Mouse (Mus musculus) small intestine, adult 2 months (tissue): ENCODE results near the gene Gcsam.

Experiments used
- CTCF ChIP-seq: fragments of 200-500 bp; IDR thresholded peaks from 2 replicates; pipeline ENCODE4 v1.5.1; 2012; ENCODE audit warnings: low read depth, mild to moderate bottlenecking, control low read depth, inconsistent platforms, low read length, moderate library complexity, mixed read lengths; ENCODE audit not compliant: insufficient replicate concordance, insufficient read length; ENCODE audit errors: extremely low read depth
- POLR2A ChIP-seq: fragments of 200-500 bp; IDR thresholded peaks from 2 replicates; pipeline ENCODE4 v1.6.1; 2012; ENCODE audit warnings: low read depth, mild to moderate bottlenecking, control low read depth, inconsistent platforms, low read length, moderate library complexity

DNA sequence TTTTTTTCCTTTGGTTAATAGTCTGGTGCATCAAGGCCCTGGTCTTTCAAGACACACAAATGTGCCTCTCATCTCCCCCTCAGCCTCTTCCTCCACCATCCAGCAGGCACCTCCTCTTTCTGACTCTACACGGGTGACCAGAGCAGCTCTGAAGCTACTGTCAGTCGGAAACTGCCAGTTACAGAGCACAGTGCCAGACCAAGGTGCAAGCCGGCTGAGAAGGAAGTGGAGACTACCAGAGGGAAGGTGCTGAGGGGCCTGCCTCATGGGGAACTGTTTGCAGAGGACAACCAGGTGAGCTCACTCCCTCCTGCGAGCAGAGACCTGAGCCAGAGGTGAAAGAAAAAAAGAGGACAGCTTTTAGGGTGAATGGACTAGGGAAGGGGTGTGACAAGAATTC lies at the start of gene Gcsam:
- TF ChIP-seq CTCF (no peak), POLR2A (no peak)
